Mouse (Mus musculus) brain, embryonic 14.5 days (tissue): ENCODE measurements at regions not wholly inside any gene's neighbourhood (a gene's known extent, or its start where the extent isn't known, plus 50 kb on each side); places are given as distances from the start of the nearest gene placed in this dataset.

Experiments
- CTCF ChIP-seq: fragments of 200-500 bp; IDR thresholded peaks from 2 replicates; pipeline ENCODE4 v1.5.1; 2012; ENCODE audit warnings: inconsistent platforms, mild to moderate bottlenecking, moderate library complexity, borderline replicate concordance; ENCODE audit not compliant: insufficient read depth, insufficient read length; ENCODE audit errors: extremely low read depth
- POLR2A ChIP-seq: fragments of 200-500 bp; IDR thresholded peaks from 2 replicates; pipeline ENCODE4 v1.6.1; 2012; ENCODE audit warnings: mild to moderate bottlenecking, inconsistent platforms, borderline replicate concordance; ENCODE audit not compliant: poor library complexity, insufficient read depth, insufficient read length, severe bottlenecking; ENCODE audit errors: extremely low read depth

DNA sequence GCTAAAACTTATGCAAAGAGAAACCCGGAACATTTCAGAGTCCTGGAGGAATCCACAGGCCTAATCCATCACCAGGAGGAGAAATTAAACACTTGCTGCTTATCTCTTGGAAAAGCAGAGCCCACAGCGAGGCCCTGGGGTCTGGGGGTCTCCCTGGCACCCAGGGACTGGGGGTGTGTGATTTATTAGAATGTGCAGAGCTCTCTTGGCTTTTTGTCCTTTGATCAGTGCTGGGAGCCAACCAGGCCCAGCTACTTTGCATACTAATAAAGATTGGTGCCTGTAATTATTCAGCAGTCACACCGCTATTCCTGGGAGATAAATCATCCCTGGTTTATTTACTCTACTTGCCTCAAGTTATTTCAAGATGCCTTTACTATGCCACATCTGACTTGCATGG is 260.0 kb upstream of the Rbfox1 start:
- TF ChIP-seq POLR2A: no peak
- no peak for TF ChIP-seq CTCF
